Mouse (Mus musculus): ENCODE data around the gene Rpa2. TPM values are rescaled to one million over a fixed set of nuclear protein-coding genes. Genes with fewer than 3 reads are reported as not detected.

Rpa2 gene
- polyA plus RNA-seq, 1 experiment from 2014 or later = 43.0 TPM

DNA sequence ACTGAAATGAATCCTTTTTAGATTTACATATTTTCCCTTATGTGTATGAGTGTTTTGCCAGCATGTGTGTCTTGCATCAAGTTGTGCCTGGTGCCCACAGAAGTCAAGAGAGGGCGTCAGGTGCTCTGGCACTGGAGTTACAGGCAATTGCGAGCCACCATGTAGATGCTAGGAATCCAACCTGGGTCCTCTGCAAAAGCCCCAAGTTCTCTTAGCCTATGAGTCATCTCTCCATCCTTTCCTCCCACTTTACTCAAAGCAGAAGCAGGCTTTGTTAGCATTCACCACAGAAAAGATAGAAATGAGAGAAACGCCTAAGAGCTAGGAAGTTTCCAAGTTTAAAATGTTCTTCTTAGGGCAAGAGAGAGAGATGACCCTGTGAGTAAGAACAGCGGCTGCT lies 31.7 kb downstream of the Rpa2 start:
- Histone ChIP-seq H3K27me3 (ENCODE audit: insufficient read depth, low read length) (peaks cover 9% of the 10 kb centered on the region; the same call in 1 of the 2 replicates), H3K27ac (ENCODE audit: low read depth) (no peak overlapping the region), H3K9me3 (ENCODE audit: low read length) (no peaks in the 10 kb centered on the region), H3K4me1 (ENCODE audit: insufficient read depth) (peaks cover 24% of the 10 kb centered on the region; the same call in 1 of the 2 replicates), H3K36me3 (replicated peaks; ENCODE audit: insufficient read depth, low read length) (no peaks in the 10 kb centered on the region), H3K4me3 (ENCODE audit: low read depth, low read length) (no peak overlapping the region), H3K4me2 (ENCODE audit: low read depth, low read length) (no peak overlapping the region), H3K9ac (replicated peaks) (no peak overlapping the region)
- WGBS (ENCODE audit: insufficient replicate concordance) = 80% methylated on average over 4 of the region's 4 CpGs
- ATAC-seq = no peak
- TF ChIP-seq EP300 (IDR thresholded peaks at IDR 0.05; ENCODE audit: low read depth) (no peak), CTCF (IDR thresholded peaks at IDR 0.05; ENCODE audit: low read depth) (no peak)
- no peak for DNase-seq

DNA sequence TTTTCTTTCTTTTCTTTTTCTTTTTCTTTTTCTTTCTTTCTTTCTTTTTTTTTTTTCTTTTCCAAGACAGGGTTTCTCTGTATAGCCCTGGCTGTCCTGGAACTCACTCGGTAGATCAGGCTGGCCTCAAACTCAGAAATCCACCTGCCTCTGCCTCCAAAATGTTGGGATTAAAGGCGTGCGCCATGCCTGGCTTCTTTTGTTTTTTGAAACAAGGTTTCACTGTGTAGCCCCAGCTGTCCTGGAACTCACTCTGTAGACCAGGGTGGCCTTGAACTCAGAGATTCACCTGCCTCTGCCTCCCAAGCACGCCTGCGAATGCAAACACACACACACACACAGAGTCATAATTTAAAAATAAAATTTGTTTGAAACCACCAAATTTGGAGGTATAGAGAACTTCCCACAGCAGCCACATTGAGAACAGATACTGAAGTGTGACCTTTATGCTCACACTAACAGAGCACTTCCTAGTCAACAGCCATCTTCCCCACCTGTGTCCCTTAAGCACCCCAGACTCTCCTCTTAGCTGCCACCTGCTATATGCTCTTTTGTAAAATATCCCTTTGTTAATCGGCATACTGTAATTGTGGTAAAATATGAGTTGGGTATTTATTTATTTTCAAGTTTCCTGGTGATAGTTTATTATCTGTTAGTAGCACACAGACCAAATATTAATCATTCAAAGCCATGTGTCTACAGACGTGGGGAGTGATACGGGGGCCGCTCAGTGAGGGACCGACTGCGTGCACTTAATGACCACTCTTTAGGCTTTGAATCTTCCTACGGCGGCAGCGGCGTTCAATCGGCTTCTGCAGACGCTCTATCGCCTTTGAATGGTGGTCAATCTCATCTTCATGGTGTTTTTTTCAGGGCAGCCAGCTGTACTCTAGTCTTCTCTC lies 33.3 kb downstream of the Rpa2 start:
- Histone ChIP-seq H3K4me2 (ENCODE audit: low read depth, low read length) (peak overlapping the region; percentile 69), H3K36me3 (replicated peaks; ENCODE audit: insufficient read depth, low read length) (no peaks in the 10 kb centered on the region), H3K9ac (replicated peaks) (peak overlapping the region; percentile 65), H3K4me3 (ENCODE audit: low read depth, low read length) (peak overlapping the region; percentile 41), H3K27ac (ENCODE audit: low read depth) (peak overlapping the region; percentile 87), H3K27me3 (ENCODE audit: insufficient read depth, low read length) (no peaks in the 10 kb centered on the region), H3K9me3 (ENCODE audit: low read length) (no peaks in the 10 kb centered on the region), H3K4me1 (ENCODE audit: insufficient read depth) (peaks cover 26% of the 10 kb centered on the region)
- no peak for DNase-seq
- no peak for TF ChIP-seq CTCF (IDR thresholded peaks at IDR 0.05; ENCODE audit: low read depth)
- TF ChIP-seq EP300 (IDR thresholded peaks at IDR 0.05; ENCODE audit: low read depth) = peak; percentile 79
- peak; percentile 69 for ATAC-seq
- WGBS (ENCODE audit: insufficient replicate concordance) = 58% methylated on average over 18 of the region's 18 CpGs

DNA sequence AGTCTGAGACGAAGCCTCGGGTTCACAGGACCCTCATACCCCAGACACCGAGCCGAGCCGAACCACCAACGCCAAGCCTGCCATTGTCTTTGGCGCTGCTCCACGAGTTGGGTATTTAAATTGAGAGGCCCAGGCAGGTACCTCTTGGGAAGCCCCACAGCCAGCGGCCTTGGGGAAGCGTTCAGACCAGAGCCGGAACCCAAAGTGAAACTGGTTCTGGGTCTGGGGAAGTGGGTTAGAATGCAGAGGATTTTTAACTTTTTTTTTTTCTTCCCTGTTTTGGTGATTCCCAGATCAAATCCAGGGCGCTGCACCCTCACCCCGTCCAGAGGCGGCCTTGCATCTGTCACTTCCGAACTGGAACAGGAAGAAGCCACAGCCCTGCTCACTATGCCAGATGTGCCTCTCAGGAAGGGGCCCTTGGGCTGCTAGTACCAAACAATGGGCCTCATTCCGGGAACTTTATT lies 34.1 kb downstream of the Rpa2 start:
- H3K9me3 ChIP-seq (ENCODE audit: low read length) = no peaks in the 10 kb centered on the region
- H3K9ac ChIP-seq (replicated peaks) = peak overlapping the region; percentile 65
- peak overlapping the region; percentile 69 for H3K4me2 ChIP-seq (ENCODE audit: low read depth, low read length)
- H3K36me3 ChIP-seq (replicated peaks; ENCODE audit: insufficient read depth, low read length) = no peaks in the 10 kb centered on the region
- H3K4me1 ChIP-seq (ENCODE audit: insufficient read depth) = peaks cover 23% of the 10 kb centered on the region
- WGBS (ENCODE audit: insufficient replicate concordance) = 25% methylated on average over 16 of the region's 16 CpGs
- H3K27ac ChIP-seq (ENCODE audit: low read depth) = peak overlapping the region; percentile 87
- DNase-seq = peak; percentile 43
- no peak for TF ChIP-seq CTCF (IDR thresholded peaks at IDR 0.05; ENCODE audit: low read depth)
- peak; percentile 39; the same call in 1 of the 2 replicates for ATAC-seq
- no peaks in the 10 kb centered on the region for H3K27me3 ChIP-seq (ENCODE audit: insufficient read depth, low read length)
- peak overlapping the region; percentile 41 for H3K4me3 ChIP-seq (ENCODE audit: low read depth, low read length)

DNA sequence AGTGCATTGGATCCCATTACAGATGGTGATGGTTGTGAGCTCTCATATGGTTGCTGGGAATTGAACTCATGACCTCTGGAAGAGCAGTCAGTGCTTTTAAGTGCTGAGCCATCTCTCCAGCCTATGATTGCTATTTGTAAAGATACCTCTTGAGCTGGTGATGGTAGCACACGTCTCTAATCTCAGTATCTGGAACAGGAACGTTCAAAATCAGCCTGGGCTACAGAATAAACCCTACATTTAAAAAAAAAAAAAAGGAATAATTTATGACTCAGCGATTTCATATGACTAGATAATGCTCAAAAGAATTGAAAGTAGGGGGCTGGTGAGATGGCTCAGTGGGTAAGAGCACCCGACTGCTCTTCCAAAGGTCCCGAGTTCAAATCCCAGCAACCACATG lies 35.1 kb downstream of the Rpa2 start:
- Histone ChIP-seq H3K4me1 (ENCODE audit: insufficient read depth) (peaks cover 25% of the 10 kb centered on the region), H3K36me3 (replicated peaks; ENCODE audit: insufficient read depth, low read length) (no peaks in the 10 kb centered on the region), H3K27me3 (ENCODE audit: insufficient read depth, low read length) (no peaks in the 10 kb centered on the region), H3K4me2 (ENCODE audit: low read depth, low read length) (no peak overlapping the region), H3K9me3 (ENCODE audit: low read length) (no peaks in the 10 kb centered on the region), H3K9ac (replicated peaks) (no peak overlapping the region), H3K27ac (ENCODE audit: low read depth) (peak overlapping the region; percentile 87; the same call in 1 of the 2 replicates), H3K4me3 (ENCODE audit: low read depth, low read length) (no peak overlapping the region)
- TF ChIP-seq CTCF (IDR thresholded peaks at IDR 0.05; ENCODE audit: low read depth) (no peak), EP300 (IDR thresholded peaks at IDR 0.05; ENCODE audit: low read depth) (no peak)
- ATAC-seq (no peak), DNase-seq (no peak)
- 75% methylated on average over 5 of the region's 5 CpGs for WGBS (ENCODE audit: insufficient replicate concordance)

DNA sequence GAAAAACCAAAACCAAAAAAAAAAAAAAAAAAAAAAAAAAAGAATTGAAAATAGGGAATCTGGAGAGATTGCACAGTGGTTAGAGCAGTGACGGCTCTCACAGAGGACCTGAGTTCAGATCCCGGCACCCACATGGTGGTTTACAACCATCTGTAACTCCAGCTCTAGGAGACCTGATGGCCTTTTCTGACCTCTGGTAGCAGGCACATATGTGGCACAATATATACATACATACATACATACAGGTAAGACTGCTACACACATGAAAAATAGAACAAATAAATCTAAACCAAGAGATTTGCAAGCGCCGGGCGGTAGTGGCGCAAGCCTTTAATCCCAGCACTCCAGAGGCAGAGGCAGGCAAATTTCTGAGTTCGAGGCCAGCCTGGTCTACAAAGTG lies 35.7 kb downstream of the Rpa2 start:
- TF ChIP-seq CTCF (IDR thresholded peaks at IDR 0.05; ENCODE audit: low read depth) (no peak), EP300 (IDR thresholded peaks at IDR 0.05; ENCODE audit: low read depth) (no peak)
- H3K9ac ChIP-seq (replicated peaks) = no peak overlapping the region
- DNase-seq (no peak), ATAC-seq (no peak)
- H3K9me3 ChIP-seq (ENCODE audit: low read length) = no peaks in the 10 kb centered on the region
- no peaks in the 10 kb centered on the region for H3K27me3 ChIP-seq (ENCODE audit: insufficient read depth, low read length)
- no peak overlapping the region; the same call in 1 of the 2 replicates for H3K27ac ChIP-seq (ENCODE audit: low read depth)
- H3K4me2 ChIP-seq (ENCODE audit: low read depth, low read length) = no peak overlapping the region; the same call in 1 of the 2 replicates
- peaks cover 30% of the 10 kb centered on the region for H3K4me1 ChIP-seq (ENCODE audit: insufficient read depth)
- WGBS (ENCODE audit: insufficient replicate concordance) = 87% methylated on average over 7 of the region's 7 CpGs
- H3K36me3 ChIP-seq (replicated peaks; ENCODE audit: insufficient read depth, low read length) = no peaks in the 10 kb centered on the region
- no peak overlapping the region for H3K4me3 ChIP-seq (ENCODE audit: low read depth, low read length)

DNA sequence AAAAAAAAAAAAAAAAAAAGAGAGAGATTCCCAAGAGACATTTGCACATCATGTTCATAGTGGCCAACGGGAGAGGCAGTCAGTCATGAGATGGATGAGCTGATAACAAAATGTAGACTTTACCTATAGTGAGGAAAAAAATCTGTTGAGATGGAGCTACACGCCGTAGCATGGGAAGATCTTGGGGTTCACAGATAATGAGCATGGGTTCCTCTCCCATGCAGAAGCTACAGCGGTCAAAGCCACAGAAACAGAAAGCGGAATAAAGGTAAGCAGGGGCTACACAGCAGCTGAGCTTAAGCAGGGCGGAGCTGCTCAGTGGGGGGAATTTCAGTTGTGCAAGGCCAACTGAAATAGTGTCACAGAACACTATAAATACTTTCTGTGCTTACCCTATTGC lies 36.2 kb downstream of the Rpa2 start:
- WGBS (ENCODE audit: insufficient replicate concordance) = 41% methylated on average over 6 of the region's 6 CpGs
- peak; percentile 45; the same call in 1 of the 2 replicates for ATAC-seq
- peak overlapping the region; percentile 44 for H3K27ac ChIP-seq (ENCODE audit: low read depth)

More for the DNA sequence above, 36.2 kb downstream of the Rpa2 start:
- Histone ChIP-seq H3K27me3 (ENCODE audit: insufficient read depth, low read length) (no peaks in the 10 kb centered on the region), H3K4me1 (ENCODE audit: insufficient read depth) (peaks cover 30% of the 10 kb centered on the region), H3K9me3 (ENCODE audit: low read length) (no peaks in the 10 kb centered on the region), H3K4me3 (ENCODE audit: low read depth, low read length) (no peak overlapping the region), H3K4me2 (ENCODE audit: low read depth, low read length) (peak overlapping the region; percentile 15), H3K36me3 (replicated peaks; ENCODE audit: insufficient read depth, low read length) (no peaks in the 10 kb centered on the region), H3K9ac (replicated peaks) (no peak overlapping the region)
- DNase-seq = no peak
- no peak for TF ChIP-seq EP300 (IDR thresholded peaks at IDR 0.05; ENCODE audit: low read depth)
- TF ChIP-seq CTCF (IDR thresholded peaks at IDR 0.05; ENCODE audit: low read depth) = no peak
